Mouse (Mus musculus) megakaryocyte progenitor cell, adult 5-6 weeks (primary cell): ENCODE results near the gene Fam71d. TPM values are rescaled to one million over a fixed set of nuclear protein-coding genes. Genes with fewer than 3 reads are reported as not detected.
A peak's percentile ranks its signal among the peaks of the same experiment; 100 is the strongest.

Experiments used
- ATAC-seq: replicated peaks from 2 replicates; pipeline ENCODE4 v1.8.0; 2016; ENCODE audit warnings: mild to moderate bottlenecking, moderate TSS enrichment, inconsistent platforms; ENCODE audit not compliant: poor library complexity
- total RNA-seq, 2 experiments: library from RNA; stranded (forward) in 1 of 2; stranded (reverse) in 1 of 2; fragments of 157-497, 149-512 nt in 1 of 2; fragments of 200-1000 nt in 1 of 2; gene quantifications; 2 replicates each; pipeline versions ENCODE4 v1.2.3 to v1.2.4; 2015 to 2017

Gene Fam71d
- not detected in 2 replicates for total RNA-seq (2015)
- total RNA-seq (2017), result not detected in 2 replicates

GRCm38 (mm10) chr12:78691325-78691724 is at the start of gene Fam71d:
TSS of gene Fam71d (plus strand) at chr12:78691535.
- ATAC-seq, result no peak

DNA sequence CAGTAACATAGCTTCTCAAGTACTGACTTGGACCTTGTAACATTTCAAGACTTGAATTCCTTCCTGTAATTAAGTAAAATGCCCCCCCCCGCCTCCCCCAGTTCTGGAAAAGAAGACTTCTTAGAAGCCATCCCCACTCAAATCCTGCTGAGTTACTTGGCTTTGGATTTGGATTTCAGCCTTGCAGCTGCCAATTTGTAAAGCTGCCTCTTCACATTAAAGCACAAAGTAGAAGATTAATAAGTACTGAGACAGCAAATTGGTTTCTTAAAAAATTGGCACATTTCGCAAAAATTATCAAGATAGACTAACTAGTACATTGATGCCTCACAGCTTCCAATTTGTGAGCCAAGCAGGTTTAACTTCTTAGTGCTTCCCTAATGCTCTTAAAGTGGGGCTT is 47.6 kb upstream of the Fam71d start:
- no peak for ATAC-seq

DNA sequence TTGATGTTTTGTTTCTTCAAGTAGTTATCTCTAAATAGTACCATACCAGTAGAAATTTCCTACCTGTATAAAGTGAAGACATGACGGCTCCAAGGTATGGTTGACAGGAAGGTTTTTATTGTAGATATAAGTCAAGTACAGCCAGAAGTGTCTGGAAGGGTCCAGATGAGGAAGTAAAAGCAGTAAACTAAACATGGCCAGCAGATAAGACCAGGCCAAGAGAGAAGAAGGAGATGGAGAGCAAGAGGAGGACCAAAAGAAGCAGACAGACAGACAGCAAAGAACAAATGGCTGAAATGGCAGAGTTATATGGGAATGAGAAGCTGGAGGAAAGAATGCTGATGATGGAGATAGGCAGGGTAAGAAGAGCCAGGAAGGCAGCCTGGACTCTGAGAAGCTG is 46.1 kb upstream of the Fam71d start:
- ATAC-seq, result no peak

DNA sequence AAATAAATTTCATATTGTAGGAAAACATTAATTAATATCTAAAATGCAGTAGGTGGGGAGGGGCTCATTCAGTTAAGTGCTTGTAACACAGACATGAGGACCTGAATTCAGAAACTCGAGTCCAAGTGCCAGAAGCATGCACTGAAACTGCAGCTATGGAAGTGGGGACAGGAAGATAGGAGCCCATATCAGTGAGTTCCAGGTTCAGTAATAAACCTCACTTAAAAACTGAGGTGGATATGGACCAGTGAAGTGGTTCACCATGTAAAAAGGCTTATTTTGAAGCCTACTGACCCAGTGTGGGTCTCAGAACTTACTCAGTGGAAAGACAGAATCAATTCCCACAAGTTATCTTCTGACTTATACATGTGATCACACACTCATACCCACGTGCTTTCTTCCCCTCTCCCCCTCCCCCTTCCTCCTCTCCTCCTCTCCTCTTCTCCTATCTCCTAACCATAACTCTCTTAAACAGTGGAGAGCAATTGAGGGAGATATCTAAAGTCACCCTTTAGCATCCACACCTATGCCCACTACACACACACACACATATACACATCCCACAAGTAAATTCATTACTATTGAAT is 31.5 kb upstream of the Fam71d start:
- no peak; the same call in 1 of the 2 replicates for ATAC-seq

- ATAC-seq, result no peak
Measured at GRCm38 (mm10) chr12:78678101-78678806, 13.1 kb upstream of the Fam71d start.

DNA sequence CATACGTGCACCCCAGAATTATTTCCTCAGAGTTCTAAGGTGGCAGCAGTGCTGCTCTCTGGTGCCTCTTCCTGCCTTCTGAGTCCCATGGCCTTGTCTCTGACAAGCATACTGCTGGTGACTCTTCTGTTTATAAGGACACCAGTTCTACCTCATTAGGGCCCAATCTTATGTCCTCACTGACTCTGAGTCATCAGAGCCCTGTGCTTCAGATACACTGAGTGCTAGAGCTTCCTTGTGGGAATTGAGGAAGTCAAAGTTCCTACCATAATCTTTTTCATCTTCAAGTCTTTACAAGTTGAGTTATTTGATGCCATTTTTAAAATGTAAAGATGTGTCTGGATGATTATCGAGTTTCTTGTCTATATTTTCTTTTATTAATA is 12.5 kb upstream of the Fam71d start:
- no peak for ATAC-seq

DNA sequence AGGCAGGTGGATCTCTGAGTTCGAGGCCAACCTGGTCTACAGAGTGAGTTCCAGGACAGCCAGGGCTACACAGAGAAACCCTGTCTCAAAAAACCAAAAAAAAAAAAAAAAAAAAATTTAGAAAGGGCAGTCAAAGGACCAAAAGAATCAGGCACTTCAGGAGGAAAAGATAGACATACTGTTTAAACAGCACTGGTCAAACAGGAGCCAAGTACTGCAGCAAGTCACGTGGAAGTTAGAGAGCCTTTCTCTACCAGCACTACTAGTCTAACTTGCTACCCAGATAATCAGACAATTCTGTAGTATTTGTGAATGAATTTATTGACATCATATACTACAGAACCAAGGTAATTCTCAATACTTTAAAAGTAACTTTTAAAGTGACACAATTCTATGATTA is 10.3 kb upstream of the Fam71d start:
- no peak for ATAC-seq

GRCm38 (mm10) chr12:78682279-78682678 is 9.1 kb upstream of the Fam71d start:
- ATAC-seq, result no peak

DNA sequence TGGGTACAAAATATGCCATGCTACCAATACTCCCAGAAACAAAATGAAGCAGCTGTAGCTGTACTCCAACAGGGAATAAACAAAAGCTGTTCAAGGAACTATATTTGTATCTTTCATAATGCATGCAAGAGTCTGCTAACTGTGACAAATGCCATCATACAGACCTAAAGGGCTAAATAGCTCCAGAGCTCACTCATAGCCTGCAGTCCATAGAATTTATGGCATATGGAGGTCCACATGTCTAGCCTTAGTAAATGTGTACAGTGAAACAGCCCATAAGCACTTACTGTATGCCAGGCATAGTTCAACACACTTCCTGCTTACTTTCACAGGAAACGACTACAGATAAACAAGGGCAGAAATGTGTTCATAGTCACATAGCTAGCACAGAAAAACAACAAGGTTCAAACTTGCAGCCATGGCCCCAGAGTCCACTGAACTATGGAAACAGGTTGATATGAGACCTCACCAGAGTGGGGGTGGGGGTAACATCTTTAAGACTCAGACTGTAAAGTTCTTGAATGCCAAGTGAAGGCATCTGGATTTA is 5.6 kb upstream of the Fam71d start:
- ATAC-seq, result no peak

DNA sequence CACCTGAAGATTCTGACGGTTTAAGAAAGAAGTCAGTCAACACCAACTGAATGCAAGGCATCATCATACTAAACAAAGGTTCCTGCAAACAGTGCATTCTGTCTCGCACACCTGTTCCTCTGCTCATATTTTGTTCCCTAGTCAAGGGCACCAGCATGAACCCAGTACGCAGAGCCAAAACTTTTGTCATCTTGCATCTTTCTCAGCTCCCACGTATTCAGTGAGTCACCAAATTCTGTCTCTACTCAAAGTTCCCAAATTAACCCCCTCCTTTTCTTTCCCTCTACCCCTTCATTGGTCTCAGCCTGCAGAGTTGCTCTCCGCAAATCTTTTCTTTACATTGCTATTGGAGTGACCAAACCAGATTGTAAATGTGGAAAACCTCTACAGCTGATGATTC is 2.5 kb upstream of the Fam71d start:
- ATAC-seq, result no peak

GRCm38 (mm10) chr12:78693281-78693680 is 1.9 kb downstream of the Fam71d start:
- no peak for ATAC-seq

DNA sequence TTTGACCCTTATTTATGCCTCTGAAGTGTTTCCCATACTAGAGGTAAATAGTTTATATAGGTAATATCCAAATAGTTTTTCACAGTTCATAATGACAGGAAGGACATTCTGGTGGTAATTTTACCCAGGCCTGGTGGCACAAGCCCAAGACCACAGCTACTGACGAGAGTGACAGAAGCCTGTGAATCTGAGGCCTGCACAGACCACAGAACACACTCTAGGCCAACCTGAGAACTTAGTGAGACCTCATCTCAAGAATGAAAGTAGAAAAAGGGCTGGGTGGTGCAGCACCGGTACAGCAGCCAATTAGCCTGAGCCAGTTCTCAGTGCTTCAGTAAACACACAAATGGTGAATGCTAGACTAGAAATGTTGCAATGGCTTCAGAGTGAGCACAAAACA is 26.4 kb downstream of the Fam71d start:
- no peak for ATAC-seq

DNA sequence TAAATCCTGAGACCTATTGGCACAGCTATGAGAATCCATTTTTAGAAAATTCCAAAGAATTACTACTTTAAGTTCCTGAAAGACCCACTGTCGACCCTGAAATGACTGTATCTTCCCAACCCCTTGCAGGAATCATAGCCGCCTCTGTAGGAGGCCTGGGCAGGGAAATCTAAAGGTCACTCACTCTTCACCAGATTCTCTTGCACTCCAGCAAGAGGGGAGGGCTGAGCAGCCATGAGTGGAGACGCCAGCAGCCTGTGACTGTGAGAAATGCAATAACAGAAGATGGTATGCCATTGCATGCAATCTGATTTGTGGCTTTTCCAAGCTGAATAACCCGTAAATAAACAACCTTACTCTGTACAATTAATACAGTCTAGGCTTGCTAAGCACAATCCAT is 36.4 kb downstream of the Fam71d start:
- no peak for ATAC-seq

DNA sequence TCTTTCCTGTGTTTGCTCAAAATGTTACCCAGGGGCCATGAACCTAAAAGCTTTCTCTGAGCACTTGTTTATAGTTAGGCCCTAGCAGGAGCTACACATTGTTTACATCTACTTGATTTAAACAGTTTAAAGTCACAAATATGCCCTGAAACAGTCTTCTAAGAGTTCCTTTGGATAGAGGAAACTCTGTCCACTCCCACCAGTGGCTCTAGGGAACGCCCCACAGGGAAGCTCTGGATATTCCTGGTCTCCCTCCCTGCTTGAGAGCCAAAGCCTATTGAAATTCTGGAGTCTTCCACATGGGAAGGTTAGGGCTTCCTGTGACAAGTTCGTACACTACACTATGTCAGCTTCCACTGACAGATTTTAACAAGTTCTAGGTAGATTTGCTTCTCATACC is 48.3 kb downstream of the Fam71d start:
- ATAC-seq, result no peak

DNA sequence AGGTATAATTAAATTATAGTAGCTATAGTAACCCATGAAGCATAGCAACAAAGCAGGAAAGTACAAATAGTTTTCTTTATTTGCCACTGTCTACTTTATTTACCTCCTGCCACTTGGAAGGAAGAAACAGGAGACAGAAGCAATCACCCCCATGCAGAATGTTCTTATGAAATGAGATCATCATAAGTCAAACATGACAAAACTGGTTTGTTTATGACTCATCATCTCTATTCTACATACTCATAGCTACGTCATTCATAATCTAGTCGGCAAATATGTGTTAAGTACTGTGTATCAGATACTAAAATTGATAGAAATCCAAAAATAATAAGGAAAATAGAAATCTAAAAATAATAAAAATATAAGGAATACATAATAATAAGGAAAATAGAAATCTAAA is 49.0 kb downstream of the Fam71d start:
- ATAC-seq, result no peak

- no peak for ATAC-seq
Measured at GRCm38 (mm10) chr12:78746226-78746625, 54.9 kb downstream of the Fam71d start.

DNA sequence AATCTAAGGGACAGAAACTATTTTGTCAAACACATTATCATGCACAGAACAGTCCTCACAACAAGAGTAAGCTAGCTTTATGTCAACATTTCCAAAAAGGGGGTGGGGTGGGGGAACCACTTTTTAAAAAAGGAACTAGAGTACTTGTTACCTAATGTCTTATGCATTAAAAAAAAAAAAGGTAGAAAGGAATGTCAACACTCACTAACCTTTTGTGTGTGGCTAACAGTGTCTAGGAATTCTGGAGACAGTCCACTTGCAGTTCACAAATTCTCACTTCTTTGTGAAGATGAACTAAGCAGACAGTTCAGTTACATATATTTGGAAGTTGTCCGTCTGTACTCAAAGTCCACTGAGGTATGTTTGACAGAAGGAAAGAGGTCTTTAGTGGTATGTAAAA is 56.1 kb downstream of the Fam71d start:
- peak; percentile 14; the same call in 1 of the 2 replicates for ATAC-seq

DNA sequence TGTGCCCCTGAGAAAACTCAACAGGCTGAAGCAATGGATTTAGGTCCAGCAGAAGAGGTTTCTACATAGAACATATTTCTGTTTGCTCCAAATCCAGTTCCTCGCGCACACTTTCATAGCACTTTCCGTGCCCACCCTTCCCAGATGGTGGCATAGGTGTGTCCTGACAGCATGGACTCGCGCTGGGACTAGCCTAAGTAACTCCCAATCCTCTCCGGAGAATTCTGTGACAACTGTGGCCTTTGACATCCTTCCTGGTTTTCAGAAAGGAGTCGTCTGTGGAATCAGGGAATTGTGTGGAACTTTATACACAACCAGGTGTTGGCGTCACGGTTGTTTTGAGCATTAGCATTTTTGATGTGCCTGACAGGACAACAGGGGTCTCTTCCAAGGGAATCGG is 56.8 kb downstream of the Fam71d start:
- peak; percentile 18 for ATAC-seq

DNA sequence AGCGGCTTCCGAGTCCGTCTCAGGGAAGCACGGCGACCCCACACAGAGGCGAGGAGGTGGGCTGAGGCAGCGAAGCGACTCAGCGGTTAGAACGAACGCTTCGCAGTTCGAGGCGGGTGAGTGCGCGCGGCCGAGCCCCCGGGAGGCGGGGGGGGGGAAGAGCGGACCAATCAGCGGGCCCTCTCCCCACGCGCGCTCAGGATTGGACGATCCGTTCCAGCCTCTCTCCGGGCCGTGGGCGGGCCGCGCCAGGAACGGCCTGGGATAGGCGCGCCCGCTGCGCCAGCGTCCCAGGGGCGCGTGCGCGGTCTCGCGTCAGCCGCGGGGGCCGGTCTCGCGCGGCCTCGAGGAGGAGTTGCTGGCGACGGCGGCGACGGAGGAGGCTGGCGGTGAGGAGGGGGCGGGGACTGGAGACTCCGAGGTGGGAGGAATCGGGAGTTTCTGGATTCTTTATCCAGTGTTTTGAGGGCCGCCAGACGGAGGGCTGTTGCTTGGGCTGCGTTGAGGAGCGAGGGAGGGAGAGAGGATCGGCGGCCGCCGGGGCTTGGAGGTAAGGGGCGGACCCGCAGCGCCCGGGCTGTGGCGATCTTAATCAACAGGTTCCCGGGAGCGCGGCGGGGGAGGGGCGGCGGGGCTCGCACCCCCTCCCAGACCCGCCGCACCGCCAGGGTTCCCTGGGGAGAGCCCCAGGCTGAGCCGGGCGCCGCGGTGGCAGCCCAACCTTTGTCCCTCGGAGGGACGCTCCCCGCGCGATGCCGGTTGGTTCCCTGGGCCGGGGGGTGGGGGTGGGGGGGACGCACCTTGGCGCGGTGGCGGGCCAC is 57.4 kb downstream of the Fam71d start, which contains the start of gene Mpp5:
TSS of gene Mpp5 (plus strand) at position 351 of the 821 bp plus-strand sequence.
- peak; percentile 93 for ATAC-seq

- ATAC-seq, result peak; percentile 17
Measured at GRCm38 (mm10) chr12:78749378-78749801, 58.1 kb downstream of the Fam71d start.

DNA sequence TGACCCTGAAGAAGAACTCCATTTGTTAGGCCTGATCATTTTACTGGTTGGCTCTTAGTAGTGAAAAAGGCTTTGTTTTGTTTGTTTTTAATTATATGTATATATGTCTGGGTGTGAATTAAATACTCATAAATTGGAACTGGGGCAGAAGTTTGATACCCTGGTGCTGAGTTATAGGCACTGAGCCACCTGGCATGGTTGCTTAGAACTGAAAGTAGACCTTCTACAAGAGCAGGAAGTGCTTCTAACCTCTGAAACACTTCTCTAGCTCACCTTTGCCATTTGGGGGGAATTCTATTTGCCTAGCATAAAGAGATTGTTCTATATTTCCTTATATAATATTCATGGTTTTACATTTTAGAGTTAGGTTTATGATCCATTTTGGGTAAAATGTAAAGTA is 70.6 kb downstream of the Fam71d start:
- no peak for ATAC-seq
